Mouse (Mus musculus): Measurements from ENCODE around the gene Drc7.
A peak's percentile ranks its signal among the peaks of the same experiment; 100 is the strongest.
"Not testable (repeated sequence)": the region's sequence is repeated elsewhere in the genome, so short reads cannot be mapped to it uniquely, and the experiment has no call there.

Drc7 gene

GRCm38 (mm10) chr8:95054927-95055510, at the start of gene Drc7:
TSS of gene Drc7 (plus strand) at chr8:95055103.
- DNase-seq (ENCODE audit: low read depth, low spot score) = peak; percentile 38

- no peak for DNase-seq (ENCODE audit: low read depth, low spot score)
Observed at GRCm38 (mm10) chr8:95012442-95012919, 42.4 kb upstream of the Drc7 start.

- DNase-seq (ENCODE audit: low read depth, low spot score) = no peak
Observed at GRCm38 (mm10) chr8:95015866-95016265, 39.0 kb upstream of the Drc7 start.

- no peak for DNase-seq (ENCODE audit: low read depth, low spot score)
Observed at GRCm38 (mm10) chr8:95016684-95017083, 38.2 kb upstream of the Drc7 start.

- no peak for DNase-seq (ENCODE audit: low read depth, low spot score)
Observed at GRCm38 (mm10) chr8:95017451-95017850, 37.5 kb upstream of the Drc7 start, which contains the start of gene Adgrg3. TSS of gene Adgrg3 (plus strand) at chr8:95017692.

GRCm38 (mm10) chr8:95017969-95018635, 36.8 kb upstream of the Drc7 start:
- no peak for DNase-seq (ENCODE audit: low read depth, low spot score)

- no peak for DNase-seq (ENCODE audit: low read depth, low spot score)
Observed at GRCm38 (mm10) chr8:95020293-95020777, 34.6 kb upstream of the Drc7 start.

- no peak for DNase-seq (ENCODE audit: low read depth, low spot score)
Observed at GRCm38 (mm10) chr8:95020821-95021220, 34.1 kb upstream of the Drc7 start.

- DNase-seq (ENCODE audit: low read depth, low spot score) = no peak
Observed at GRCm38 (mm10) chr8:95023201-95023600, 31.7 kb upstream of the Drc7 start.

GRCm38 (mm10) chr8:95024387-95024786, 30.5 kb upstream of the Drc7 start:
- no peak for DNase-seq (ENCODE audit: low read depth, low spot score)

- DNase-seq (ENCODE audit: low read depth, low spot score) = peak; percentile 28
Observed at GRCm38 (mm10) chr8:95025421-95025820, 29.5 kb upstream of the Drc7 start.

- not testable (repeated sequence) for DNase-seq (ENCODE audit: low read depth, low spot score)
Observed at GRCm38 (mm10) chr8:95028391-95028790, 26.5 kb upstream of the Drc7 start.

GRCm38 (mm10) chr8:95037106-95037925, 17.6 kb upstream of the Drc7 start:
- DNase-seq (ENCODE audit: low read depth, low spot score) = no peak

GRCm38 (mm10) chr8:95041883-95042784, 12.8 kb upstream of the Drc7 start:
- no peak for DNase-seq (ENCODE audit: low read depth, low spot score)

- DNase-seq (ENCODE audit: low read depth, low spot score) = no peak
Observed at GRCm38 (mm10) chr8:95044811-95045210, 10.1 kb upstream of the Drc7 start.

GRCm38 (mm10) chr8:95046982-95047381, 7.9 kb upstream of the Drc7 start:
- DNase-seq (ENCODE audit: low read depth, low spot score) = no peak

- DNase-seq (ENCODE audit: low read depth, low spot score) = no peak
Observed at GRCm38 (mm10) chr8:95047884-95048680, 6.8 kb upstream of the Drc7 start.

- no peak for DNase-seq (ENCODE audit: low read depth, low spot score)
Observed at GRCm38 (mm10) chr8:95049636-95050035, 5.3 kb upstream of the Drc7 start.

- no peak for DNase-seq (ENCODE audit: low read depth, low spot score)
Observed at GRCm38 (mm10) chr8:95054438-95054837, 465 bp upstream of the Drc7 start.

- DNase-seq (ENCODE audit: low read depth, low spot score) = no peak
Observed at GRCm38 (mm10) chr8:95056414-95056813, 1.5 kb downstream of the Drc7 start.
